Mouse (Mus musculus): Measurements from ENCODE around the gene Setd1b. TPM values are rescaled to one million over a fixed set of nuclear protein-coding genes. Genes with fewer than 3 reads are reported as not detected.
"Not testable (repeated sequence)": the region's sequence is repeated elsewhere in the genome, so short reads cannot be mapped to it uniquely, and the experiment has no call there.

Gene Setd1b
- total RNA-seq, 1 experiment from 2014 or later: 18.6 TPM

DNA sequence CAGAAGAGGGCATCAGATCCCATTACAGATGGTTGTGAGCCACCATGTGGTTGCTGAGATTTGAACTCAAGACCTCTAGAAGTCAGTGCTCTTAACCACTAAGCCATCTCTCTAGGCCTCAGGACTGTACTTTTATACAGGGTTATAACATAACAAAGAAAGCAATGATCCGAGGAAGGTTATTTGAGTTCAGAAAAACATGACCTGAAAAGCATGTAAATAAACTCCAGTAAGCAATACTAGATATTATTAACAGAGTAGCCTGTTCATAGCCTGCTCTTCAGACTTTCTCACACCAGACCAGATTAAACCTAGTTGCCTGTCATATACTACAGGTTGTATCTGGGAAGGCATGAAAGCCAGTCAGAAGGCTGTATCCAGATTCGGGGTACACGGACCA, 45.3 kb downstream of the Setd1b start:
- no peak for ATAC-seq (ENCODE audit: extremely low read depth, insufficient number of reproducible peaks, low FRiP score, poor library complexity, severe bottlenecking)

DNA sequence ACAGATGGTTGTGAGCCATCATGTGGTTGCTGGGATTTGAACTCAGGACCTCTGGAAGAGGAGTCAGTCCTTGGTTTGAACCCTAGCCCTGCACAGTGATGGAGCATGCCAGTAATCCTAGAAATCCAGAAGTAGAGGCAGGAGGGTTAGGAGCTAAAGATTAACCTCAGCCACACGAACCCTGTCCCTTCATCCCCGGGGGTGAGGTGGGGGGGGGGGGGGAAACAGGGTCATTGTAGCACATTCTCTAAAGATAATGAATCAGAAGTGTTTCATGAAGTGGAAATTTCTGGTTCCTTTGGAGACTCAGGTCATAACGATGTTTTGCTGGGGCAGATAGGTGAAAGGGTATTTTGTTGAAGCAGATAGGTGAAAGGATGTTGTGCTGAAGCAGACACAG, 48.9 kb downstream of the Setd1b start:
- ATAC-seq (ENCODE audit: extremely low read depth, insufficient number of reproducible peaks, low FRiP score, poor library complexity, severe bottlenecking): no peak

DNA sequence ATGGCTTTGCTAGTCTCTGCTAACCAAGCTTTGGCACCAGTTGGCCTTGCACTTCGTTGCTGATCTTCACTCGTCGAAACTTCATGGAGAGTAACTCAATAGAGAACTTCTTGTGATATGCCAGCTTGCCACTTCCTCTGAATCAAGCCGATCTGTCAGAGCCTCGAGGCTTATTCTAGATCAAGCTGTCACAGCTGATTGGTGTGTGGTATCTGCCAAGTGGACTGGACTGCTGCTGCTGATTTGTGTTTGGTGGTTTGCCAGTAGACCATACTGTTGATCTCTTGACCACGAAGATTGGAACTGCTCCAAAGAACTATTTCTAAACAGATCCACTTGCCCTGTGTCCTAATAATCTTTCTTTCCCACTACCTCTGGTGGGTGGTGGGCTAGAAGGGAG, 49.4 kb downstream of the Setd1b start:
- ATAC-seq (ENCODE audit: extremely low read depth, insufficient number of reproducible peaks, low FRiP score, poor library complexity, severe bottlenecking): no peak

DNA sequence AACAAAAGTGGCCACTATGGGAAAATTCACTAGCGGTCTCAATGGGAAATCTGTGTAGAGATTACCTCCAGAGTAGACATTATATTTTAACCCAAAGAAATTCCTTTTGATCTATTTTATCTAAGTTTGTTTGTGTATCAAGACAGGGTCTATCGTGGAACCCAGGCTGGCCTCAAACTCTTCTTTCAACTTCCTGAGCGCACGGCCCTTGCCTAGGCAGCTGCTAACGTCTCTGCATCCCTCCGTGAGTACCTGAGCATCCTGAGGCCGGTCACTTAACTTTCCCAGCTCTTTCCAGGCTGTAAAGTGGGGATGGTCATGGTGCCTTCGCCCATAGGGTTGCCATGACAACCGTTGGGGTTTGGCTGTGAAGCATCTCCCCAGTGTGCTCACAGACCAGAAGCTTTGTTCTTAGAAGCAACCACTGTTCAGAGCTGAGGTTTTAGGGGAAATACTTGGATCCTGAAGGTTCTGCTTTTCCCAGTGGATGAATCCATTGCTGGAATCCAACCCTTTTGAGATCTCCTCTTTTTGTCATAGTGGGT, 50.7 kb downstream of the Setd1b start:
- ATAC-seq (ENCODE audit: extremely low read depth, insufficient number of reproducible peaks, low FRiP score, poor library complexity, severe bottlenecking): no peak

DNA sequence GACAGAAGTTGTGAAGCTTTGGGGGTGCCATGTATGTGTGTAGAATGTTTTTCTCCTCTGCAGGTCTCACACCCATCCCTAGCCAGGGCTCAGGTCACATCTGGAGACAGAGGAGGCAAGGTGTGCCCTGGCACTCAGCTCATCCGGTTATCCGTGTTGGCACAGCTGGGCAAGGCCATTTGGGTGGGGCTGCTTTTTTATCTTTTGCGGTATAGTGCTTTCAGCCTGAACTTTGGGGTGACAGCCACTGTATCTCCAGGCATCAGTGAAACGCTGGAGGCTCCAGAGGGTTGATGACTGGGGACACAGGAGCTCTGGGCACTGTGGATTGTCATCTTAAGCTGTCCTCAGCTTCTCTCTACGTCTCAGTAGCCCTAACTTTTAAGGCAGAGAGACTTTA, 51.4 kb downstream of the Setd1b start:
- no peak for ATAC-seq (ENCODE audit: extremely low read depth, insufficient number of reproducible peaks, low FRiP score, poor library complexity, severe bottlenecking)

DNA sequence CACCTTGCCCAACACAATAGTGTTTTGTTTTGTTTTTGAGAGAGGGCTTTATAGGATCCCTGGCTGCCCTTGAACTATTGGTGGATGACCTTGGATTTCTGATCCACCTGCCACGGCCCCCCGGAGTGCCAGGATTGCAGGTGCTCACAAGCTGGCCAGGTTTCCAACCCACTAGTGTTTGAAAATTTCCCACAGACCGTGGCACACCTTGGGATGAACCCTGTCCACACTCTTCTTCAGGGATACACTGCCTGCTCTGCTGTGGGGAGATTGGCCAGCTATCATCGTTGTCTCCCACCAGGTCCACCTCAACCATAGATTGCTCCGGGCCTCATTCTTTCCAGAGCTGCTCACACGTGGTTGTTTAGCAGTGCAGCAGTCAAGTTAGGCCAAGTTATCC, 52.9 kb downstream of the Setd1b start:
- ATAC-seq (ENCODE audit: extremely low read depth, insufficient number of reproducible peaks, low FRiP score, poor library complexity, severe bottlenecking): no peak

DNA sequence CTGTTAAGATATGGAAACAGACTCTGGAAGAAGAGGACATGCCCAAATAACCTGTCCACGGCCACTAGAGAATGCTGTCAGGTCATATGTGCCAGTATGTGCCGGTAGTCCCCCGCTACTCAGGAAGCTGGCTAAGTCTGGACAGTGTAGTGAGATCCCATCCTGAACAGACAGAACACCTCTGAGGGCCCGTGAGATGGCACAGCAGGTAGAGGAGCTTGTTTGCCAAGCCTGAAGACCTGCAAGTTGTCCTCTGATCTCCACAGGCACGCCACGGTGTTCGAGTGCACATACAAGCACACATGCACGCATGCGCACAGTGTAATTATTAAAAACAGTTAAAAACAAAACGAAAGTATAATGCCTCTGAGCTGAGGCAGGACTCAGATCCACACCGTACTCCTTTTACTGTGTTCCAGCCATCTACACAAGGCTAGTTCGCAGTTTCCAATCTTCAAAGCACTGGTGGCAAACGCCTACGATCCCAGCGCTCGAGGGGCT, 53.6 kb downstream of the Setd1b start:
- ATAC-seq (ENCODE audit: extremely low read depth, insufficient number of reproducible peaks, low FRiP score, poor library complexity, severe bottlenecking): no peak

DNA sequence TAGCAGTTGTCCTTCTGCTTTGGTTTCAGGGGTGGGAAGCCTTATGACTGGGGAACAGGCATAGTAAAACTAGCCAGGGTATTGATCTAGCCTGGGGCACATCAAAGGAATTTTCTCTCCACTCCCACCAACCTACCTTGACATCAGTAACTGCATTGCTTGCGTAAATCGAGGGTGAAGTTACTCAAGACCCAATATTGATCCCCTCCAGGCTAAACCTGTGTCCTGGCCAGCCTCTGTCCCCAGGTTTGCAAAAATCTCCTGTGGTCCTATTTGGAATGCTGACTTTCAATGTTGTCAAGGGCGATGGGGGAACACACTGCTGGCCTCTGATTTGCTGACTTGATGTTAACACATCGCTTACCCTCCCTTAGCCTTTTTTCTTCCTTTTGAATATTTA, 54.8 kb downstream of the Setd1b start:
- no peak for ATAC-seq (ENCODE audit: extremely low read depth, insufficient number of reproducible peaks, low FRiP score, poor library complexity, severe bottlenecking)

DNA sequence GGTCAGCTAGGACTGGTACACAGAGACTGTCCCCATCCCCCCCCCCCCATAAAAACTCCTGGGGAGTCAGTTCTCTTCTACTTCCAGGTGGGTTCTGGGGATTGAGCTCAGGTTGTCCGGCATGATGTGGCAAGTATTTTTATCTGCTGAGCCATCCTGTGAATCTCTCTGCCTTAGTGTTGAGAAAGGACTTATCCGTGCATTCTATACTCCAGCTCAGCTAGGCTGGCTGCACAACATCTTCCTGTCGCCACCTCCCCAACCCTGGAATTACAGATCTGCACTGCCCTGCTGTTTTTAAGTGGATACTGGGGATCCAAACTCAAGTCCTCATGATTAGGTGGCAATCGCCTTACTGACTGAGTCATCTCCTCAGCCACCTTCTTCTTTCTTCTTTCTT, 56.5 kb downstream of the Setd1b start:
- ATAC-seq (ENCODE audit: extremely low read depth, insufficient number of reproducible peaks, low FRiP score, poor library complexity, severe bottlenecking): no peak

DNA sequence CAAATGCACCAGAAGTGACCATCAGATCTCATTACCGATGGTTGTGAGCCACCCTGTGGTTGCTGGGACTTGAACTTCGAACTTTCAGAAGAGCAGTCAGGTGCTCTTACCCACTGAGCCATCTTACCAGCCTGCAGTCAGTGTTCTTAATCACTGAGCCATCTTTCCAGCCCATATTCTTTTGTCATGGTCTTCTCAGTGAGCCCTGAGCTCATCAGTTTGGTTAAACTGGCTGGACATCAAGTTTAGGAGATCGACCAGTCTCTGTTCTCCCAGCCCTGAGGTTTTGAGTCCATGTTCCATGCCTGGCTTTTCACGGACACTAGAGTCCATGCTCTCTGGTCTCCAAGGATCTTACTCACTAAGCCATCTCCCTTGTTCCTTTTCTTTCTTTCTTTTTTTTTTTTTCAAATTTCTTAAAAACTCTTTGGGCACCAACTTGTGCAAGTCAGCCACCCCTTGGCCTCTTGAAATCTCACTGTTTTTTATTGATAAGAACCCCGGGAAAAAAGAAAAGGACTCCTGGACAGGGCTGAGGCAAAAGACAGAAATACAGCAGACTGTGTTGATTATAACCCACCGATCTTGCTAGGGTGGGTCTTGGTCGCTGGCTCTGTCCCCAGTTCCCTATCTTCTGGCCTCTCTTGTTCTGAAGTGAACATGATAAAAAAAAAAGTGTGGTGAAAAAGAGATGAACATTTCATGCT, 59.0 kb downstream of the Setd1b start:
- not testable (repeated sequence) for ATAC-seq (ENCODE audit: extremely low read depth, insufficient number of reproducible peaks, low FRiP score, poor library complexity, severe bottlenecking)

DNA sequence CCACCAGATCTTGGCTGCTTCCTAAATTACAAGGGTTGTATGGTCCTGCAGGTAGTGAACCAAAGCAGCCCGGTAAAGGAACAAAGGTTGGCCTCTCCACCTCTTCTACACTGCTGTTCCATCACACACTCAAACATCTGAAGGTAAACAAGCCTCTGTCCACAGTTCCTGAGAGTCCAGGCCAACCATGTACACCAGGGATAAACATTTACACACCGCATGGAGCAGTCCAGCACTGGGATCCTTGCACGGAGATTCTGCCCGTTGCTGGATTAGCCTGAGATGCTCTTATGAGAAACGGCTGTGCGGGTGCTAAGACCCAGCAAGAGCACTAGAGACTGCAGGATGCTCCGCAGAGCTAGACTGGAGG, 59.5 kb downstream of the Setd1b start:
- no peak for ATAC-seq (ENCODE audit: extremely low read depth, insufficient number of reproducible peaks, low FRiP score, poor library complexity, severe bottlenecking)

DNA sequence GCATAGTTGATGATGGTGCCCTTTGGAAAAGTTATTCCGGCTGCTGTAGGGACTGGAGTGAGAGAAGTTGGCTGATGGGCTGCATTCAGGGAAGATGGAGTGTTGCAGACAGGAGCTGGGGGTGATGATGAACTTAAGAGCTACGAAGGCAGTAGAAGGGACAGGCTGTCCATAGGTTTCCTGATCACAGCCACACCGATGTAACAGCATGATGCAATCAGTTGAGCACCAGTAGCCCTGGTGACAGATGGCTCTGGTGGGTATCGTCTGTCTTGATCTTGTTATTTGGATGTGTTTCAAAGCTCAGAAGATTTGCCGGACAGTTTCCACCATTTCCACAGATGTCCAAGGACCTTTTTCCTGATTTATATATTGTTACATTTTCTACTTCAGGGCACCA, 60.0 kb downstream of the Setd1b start:
- ATAC-seq (ENCODE audit: extremely low read depth, insufficient number of reproducible peaks, low FRiP score, poor library complexity, severe bottlenecking): no peak

DNA sequence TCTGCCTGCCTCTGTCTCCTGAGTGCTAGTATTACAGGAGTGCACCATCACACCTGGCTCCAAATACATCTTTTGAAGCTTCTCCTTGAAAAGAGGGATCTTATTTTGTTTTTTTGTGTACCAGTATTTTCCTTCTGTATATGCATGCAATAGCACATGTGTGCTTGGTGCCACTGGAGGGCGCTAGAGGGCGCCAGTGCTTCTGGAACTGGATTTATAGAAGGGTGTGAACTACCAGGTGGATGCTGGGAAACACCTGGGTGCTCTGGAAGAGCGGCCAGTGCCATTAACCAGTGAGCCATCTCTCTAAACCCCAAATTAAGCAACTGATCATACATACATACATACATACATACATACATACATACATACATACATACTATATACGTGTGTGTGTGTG, 60.8 kb downstream of the Setd1b start:
- not testable (repeated sequence) for ATAC-seq (ENCODE audit: extremely low read depth, insufficient number of reproducible peaks, low FRiP score, poor library complexity, severe bottlenecking)

DNA sequence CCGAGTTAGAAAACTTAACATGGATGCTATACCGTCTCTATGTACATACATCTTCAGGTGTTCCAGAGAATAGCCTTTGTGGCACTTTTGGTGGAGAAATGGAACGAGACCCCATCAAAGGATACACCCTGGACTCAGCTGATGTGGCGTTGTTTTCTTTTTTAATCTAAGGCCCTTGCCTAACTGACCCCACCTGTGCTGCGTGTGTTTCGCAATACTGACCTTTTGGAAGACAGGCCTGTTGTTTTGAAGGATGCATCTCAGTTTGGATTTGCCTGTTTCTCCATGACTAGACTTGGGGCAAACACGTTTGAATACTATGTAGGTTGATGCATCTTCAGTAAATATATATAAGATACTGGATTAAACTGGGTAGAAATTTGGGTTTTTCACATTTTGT, 61.6 kb downstream of the Setd1b start:
- ATAC-seq (ENCODE audit: extremely low read depth, insufficient number of reproducible peaks, low FRiP score, poor library complexity, severe bottlenecking): not testable (repeated sequence)

Other genes starting within 250 kb of the Setd1b start
- gene Kdm2b, start 152.4 kb upstream of the Setd1b start, total RNA-seq (2017): 24.3 and 27.4 TPM in 2 replicates
- gene Orai1, start 127.1 kb upstream of the Setd1b start, total RNA-seq (2017): 36.6 and 38.4 TPM in 2 replicates
- gene Morn3, start 95.2 kb upstream of the Setd1b start, total RNA-seq (2017): not detected in 2 replicates
- gene Tmem120b, start 73.8 kb upstream of the Setd1b start, total RNA-seq (2017): 1.8 and 2.0 TPM in 2 replicates
- gene Rhof, start 9.5 kb upstream of the Setd1b start, total RNA-seq (2017): 32.0 TPM in 2 replicates
- 14.1 and 18.6 TPM in 2 replicates for gene Psmd9, start 27.2 kb downstream of the Setd1b start, total RNA-seq (2017)
- gene Hpd, start 40.5 kb downstream of the Setd1b start, total RNA-seq (2017): not detected in 2 replicates
- gene Wdr66, start 109.9 kb downstream of the Setd1b start, total RNA-seq (2017): 1.0 and 2.1 TPM in 2 replicates
- gene Bcl7a, start 201.6 kb downstream of the Setd1b start, total RNA-seq (2017): 26.6 and 28.3 TPM in 2 replicates